Mouse (Mus musculus) olfactory bulb, adult 2 months (tissue): ENCODE data around the gene Cyb5r3. TPM values are rescaled to one million over a fixed set of nuclear protein-coding genes. Genes with fewer than 3 reads are reported as not detected.
A peak's percentile ranks its signal among the peaks of the same experiment; 100 is the strongest.

Experiments used
- H3K27ac ChIP-seq: fragments of 200-500 bp; 2 replicates; pipeline ENCODE4 v1.5.1; 2012; ENCODE audit warnings: low read depth, low read length; ENCODE audit not compliant: insufficient read depth
- H3K4me1 ChIP-seq: fragments of 200-500 bp; 2 replicates; pipeline ENCODE4 v1.6.1; 2012; ENCODE audit warnings: low read length; ENCODE audit not compliant: control insufficient read depth, insufficient read depth
- H3K4me3 ChIP-seq: fragments of 200-500 bp; 2 replicates; pipeline ENCODE4 v1.5.1; 2012; ENCODE audit warnings: mild to moderate bottlenecking, low read depth, low read length, moderate library complexity; ENCODE audit not compliant: insufficient read depth
- CTCF ChIP-seq: fragments of 200-500 bp; IDR thresholded peaks from 2 replicates; pipeline ENCODE4 v1.5.1; 2012; ENCODE audit warnings: low read depth, mild to moderate bottlenecking, low read length, moderate library complexity; ENCODE audit not compliant: insufficient read depth
- POLR2A ChIP-seq: fragments of 200-500 bp; IDR thresholded peaks from 2 replicates; pipeline ENCODE4 v1.6.1; 2012; ENCODE audit warnings: mild to moderate bottlenecking, low read depth, low read length, moderate library complexity; ENCODE audit not compliant: insufficient read depth
- WGBS: fragments of 180-500 bp; shearing (Covaris S2); methylation state at CpG from one replicate; pipeline ENCODE4 v1.1.7; 2018; 5-methylcytosine and 5-hydroxymethylcytosine counted together
- polyA plus RNA-seq: library from polyadenylated mRNA; stranded (reverse); fragments of >200 nt; gene quantifications from 2 replicates; pipeline ENCODE4 v1.2.4, GENCODE M21; 2012; ENCODE audit warnings: low replicate concordance; ENCODE audit not compliant: missing spikeins, insufficient read depth, insufficient read length

The Cyb5r3 gene
- polyA plus RNA-seq, 1 experiment, result not detected

- 75% methylated on average over 5 of the region's 5 CpGs for WGBS
Observed at GRCm38 (mm10) chr15:83164971-83165471, 7.4 kb downstream of the Cyb5r3 start.

GRCm38 (mm10) chr15:83162818-83163485, 9.4 kb downstream of the Cyb5r3 start:
- 96% methylated on average over 11 of the region's 11 CpGs for WGBS
- Histone ChIP-seq H3K4me3 (no peak overlapping the region), H3K4me1 (peaks cover 22% of the 10 kb centered on the region), H3K27ac (no peak overlapping the region)
- TF ChIP-seq POLR2A, result no peak
- no peak for TF ChIP-seq CTCF

More at GRCm38 (mm10) chr15:83164971-83165471, 7.4 kb downstream of the Cyb5r3 start:
- Histone ChIP-seq H3K4me3 (no peak overlapping the region), H3K27ac (no peak overlapping the region), H3K4me1 (peaks cover 31% of the 10 kb centered on the region)
- TF ChIP-seq CTCF, result no peak
- no peak for TF ChIP-seq POLR2A

GRCm38 (mm10) chr15:83162001-83162400, 10.4 kb downstream of the Cyb5r3 start:
- Histone ChIP-seq H3K4me1 (peaks cover 22% of the 10 kb centered on the region), H3K27ac (no peak overlapping the region), H3K4me3 (no peak overlapping the region)
- TF ChIP-seq CTCF (no peak), POLR2A (no peak)
- WGBS, result 99% methylated on average over 4 of the region's 4 CpGs

GRCm38 (mm10) chr15:83161062-83161748, 11.2 kb downstream of the Cyb5r3 start:
- Histone ChIP-seq H3K27ac (no peak overlapping the region), H3K4me3 (no peak overlapping the region), H3K4me1 (peaks cover 17% of the 10 kb centered on the region)
- 65% methylated on average over 10 of the region's 10 CpGs for WGBS
- TF ChIP-seq CTCF, result no peak
- TF ChIP-seq POLR2A, result no peak

GRCm38 (mm10) chr15:83160561-83160960, 11.8 kb downstream of the Cyb5r3 start:
- 97% methylated on average over 4 of the region's 4 CpGs for WGBS

GRCm38 (mm10) chr15:83159823-83160222, 12.6 kb downstream of the Cyb5r3 start:
- H3K4me3 ChIP-seq, result no peak overlapping the region
- 91% methylated on average over 9 of the region's 9 CpGs for WGBS
- H3K4me1 ChIP-seq, result peaks cover 17% of the 10 kb centered on the region
- no peak overlapping the region for H3K27ac ChIP-seq
- TF ChIP-seq CTCF, result no peak
- no peak for TF ChIP-seq POLR2A

More at GRCm38 (mm10) chr15:83160561-83160960, 11.8 kb downstream of the Cyb5r3 start:
- H3K4me3 ChIP-seq, result no peak overlapping the region
- TF ChIP-seq POLR2A (no peak), CTCF (no peak)
- peaks cover 17% of the 10 kb centered on the region for H3K4me1 ChIP-seq
- H3K27ac ChIP-seq, result no peak overlapping the region

- WGBS, result 95% methylated on average over 7 of the region's 7 CpGs
- TF ChIP-seq CTCF (no peak), POLR2A (no peak)
- peaks cover 16% of the 10 kb centered on the region for H3K4me1 ChIP-seq
- H3K4me3 ChIP-seq, result no peak overlapping the region
- no peak overlapping the region for H3K27ac ChIP-seq
Observed at GRCm38 (mm10) chr15:83158587-83159160, 13.7 kb downstream of the Cyb5r3 start.

GRCm38 (mm10) chr15:83157667-83158064, 14.7 kb downstream of the Cyb5r3 start:
- Histone ChIP-seq H3K27ac (no peak overlapping the region; the same call in 1 of the 2 replicates), H3K4me1 (peaks cover 16% of the 10 kb centered on the region), H3K4me3 (no peak overlapping the region)
- WGBS, result 98% methylated on average over 6 of the region's 6 CpGs
- TF ChIP-seq POLR2A, result no peak
- TF ChIP-seq CTCF, result no peak

- H3K27ac ChIP-seq, result peak overlapping the region; percentile 58
Observed at GRCm38 (mm10) chr15:83156929-83157666, 15.3 kb downstream of the Cyb5r3 start.

More at GRCm38 (mm10) chr15:83156929-83157666, 15.3 kb downstream of the Cyb5r3 start:
- Histone ChIP-seq H3K4me3 (no peak overlapping the region), H3K4me1 (peaks cover 16% of the 10 kb centered on the region)
- peak; percentile 51 for TF ChIP-seq CTCF
- TF ChIP-seq POLR2A, result no peak
- WGBS, result 54% methylated on average over 11 of the region's 11 CpGs
